Mouse (Mus musculus) olfactory bulb, adult 2 months (tissue): Measurements from ENCODE around the gene Gm28372. TPM values are rescaled to one million over a fixed set of nuclear protein-coding genes. Genes with fewer than 3 reads are reported as not detected.

Experiments
- H3K27ac ChIP-seq: fragments of 200-500 bp; 2 replicates; pipeline ENCODE4 v1.5.1; 2012; ENCODE audit warnings: low read depth, low read length; ENCODE audit not compliant: insufficient read depth
- H3K4me1 ChIP-seq: fragments of 200-500 bp; 2 replicates; pipeline ENCODE4 v1.6.1; 2012; ENCODE audit warnings: low read length; ENCODE audit not compliant: control insufficient read depth, insufficient read depth
- H3K4me3 ChIP-seq: fragments of 200-500 bp; 2 replicates; pipeline ENCODE4 v1.5.1; 2012; ENCODE audit warnings: mild to moderate bottlenecking, low read depth, low read length, moderate library complexity; ENCODE audit not compliant: insufficient read depth
- CTCF ChIP-seq: fragments of 200-500 bp; IDR thresholded peaks from 2 replicates; pipeline ENCODE4 v1.5.1; 2012; ENCODE audit warnings: low read depth, mild to moderate bottlenecking, low read length, moderate library complexity; ENCODE audit not compliant: insufficient read depth
- POLR2A ChIP-seq: fragments of 200-500 bp; IDR thresholded peaks from 2 replicates; pipeline ENCODE4 v1.6.1; 2012; ENCODE audit warnings: mild to moderate bottlenecking, low read depth, low read length, moderate library complexity; ENCODE audit not compliant: insufficient read depth
- WGBS: fragments of 180-500 bp; shearing (Covaris S2); methylation state at CpG from one replicate; pipeline ENCODE4 v1.1.7; 2018; 5-methylcytosine and 5-hydroxymethylcytosine counted together
- polyA plus RNA-seq: library from polyadenylated mRNA; stranded (reverse); fragments of >200 nt; gene quantifications from 2 replicates; pipeline ENCODE4 v1.2.4, GENCODE M21; 2012; ENCODE audit warnings: low replicate concordance; ENCODE audit not compliant: missing spikeins, insufficient read depth, insufficient read length

The Gm28372 gene
- polyA plus RNA-seq, 1 experiment: not detected

DNA sequence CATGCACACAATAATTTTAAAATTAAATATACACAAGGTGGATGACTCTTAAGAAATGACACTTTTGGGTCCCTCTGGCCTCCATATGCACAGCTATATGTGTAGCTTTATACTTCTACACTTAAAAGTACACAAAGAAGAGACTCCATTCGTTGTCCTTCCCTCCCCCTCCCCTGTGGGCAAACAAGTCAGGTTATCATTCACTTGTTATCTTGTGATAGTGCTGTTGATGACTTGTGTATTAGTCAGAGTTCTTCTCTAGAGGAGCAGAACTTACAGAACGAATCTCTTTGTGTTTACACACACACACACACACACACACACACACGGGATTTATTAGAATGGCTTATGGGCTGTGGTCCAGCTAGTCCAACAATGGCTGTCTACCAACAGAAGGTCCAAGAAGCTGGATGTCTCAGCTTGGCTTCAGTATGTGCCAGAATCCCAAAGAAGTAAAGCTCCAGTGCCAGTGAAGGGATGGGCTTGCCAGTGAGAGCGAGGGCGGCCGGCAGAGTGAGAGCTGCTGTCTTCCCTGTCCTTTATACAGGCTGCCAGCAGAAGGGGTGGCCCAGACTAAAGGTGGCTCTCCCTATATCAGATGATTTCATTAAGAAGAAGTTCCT lies 49.8 kb downstream of the Gm28372 start:
- H3K27ac ChIP-seq: no peak overlapping the region
- no peak for TF ChIP-seq POLR2A
- TF ChIP-seq CTCF: no peak
- peaks cover 23% of the 10 kb centered on the region for H3K4me1 ChIP-seq
- 40% methylated on average over 6 of the region's 6 CpGs for WGBS
- no peak overlapping the region for H3K4me3 ChIP-seq

Other genes starting within 250 kb of the Gm28372 start
- not detected in 2 replicates for gene Snrpb, start 225.8 kb upstream of the Gm28372 start, polyA plus RNA-seq
- gene Tmc2, start 210.0 kb upstream of the Gm28372 start, polyA plus RNA-seq: not detected in 2 replicates
- gene Nop56, start 130.8 kb upstream of the Gm28372 start, polyA plus RNA-seq: 362 TPM in 1 of 2 replicates, not detected in the other
- gene Idh3b, start 120.7 kb upstream of the Gm28372 start, polyA plus RNA-seq: 496 TPM in 1 of 2 replicates, not detected in the other
- gene Ebf4, start 110.1 kb upstream of the Gm28372 start, polyA plus RNA-seq: not detected in 2 replicates
- not detected in 2 replicates for gene Cpxm1, start 7.7 kb upstream of the Gm28372 start, polyA plus RNA-seq
- not detected in 2 replicates for gene 1700020A23Rik, start within 50 bp of the Gm28372 start, polyA plus RNA-seq
- not detected in 2 replicates for gene Tmem239, start 1.2 kb downstream of the Gm28372 start, polyA plus RNA-seq
- not detected in 2 replicates for gene Vps16, start 19.1 kb downstream of the Gm28372 start, polyA plus RNA-seq
- gene Pced1a, start 19.5 kb downstream of the Gm28372 start, polyA plus RNA-seq: not detected in 2 replicates
- not detected in 2 replicates for gene Ptpra, start 45.0 kb downstream of the Gm28372 start, polyA plus RNA-seq
- gene Mrps26, start 158.5 kb downstream of the Gm28372 start, polyA plus RNA-seq: 295 TPM in 1 of 2 replicates, not detected in the other
- not detected in 2 replicates for gene Oxt, start 170.9 kb downstream of the Gm28372 start, polyA plus RNA-seq
- gene Avp, start 177.3 kb downstream of the Gm28372 start, polyA plus RNA-seq: not detected in 2 replicates
- gene Fastkd5, start 224.8 kb downstream of the Gm28372 start, polyA plus RNA-seq: not detected in 2 replicates
- not detected in 2 replicates for gene Ubox5, start 224.8 kb downstream of the Gm28372 start, polyA plus RNA-seq
- not detected in 2 replicates for gene Lzts3, start 237.6 kb downstream of the Gm28372 start, polyA plus RNA-seq